Mouse (Mus musculus) effector memory CD4-positive, alpha-beta T cell, adult 5 months (primary cell): ENCODE measurements around the gene Olfr1133. TPM values are rescaled to one million over a fixed set of nuclear protein-coding genes. Genes with fewer than 3 reads are reported as not detected.

ENCODE experiments used
- polyA plus RNA-seq: library from polyadenylated mRNA; unstranded; fragments of 100-300 nt; shearing (Covaris generic); gene quantifications from one replicate; pipeline ENCODE4 v1.2.1, GENCODE M21; 2017

The Olfr1133 gene
- not detected for polyA plus RNA-seq

GRCm38 (mm10) chr2:87647274-87647673 lies at the start of gene Olfr1133:
Gene Olfr1133 (minus strand): TSS chr2:87647374.

GRCm38 (mm10) chr2:87693847-87694246 lies 46.7 kb upstream of the Olfr1133 start, which contains the start of gene Olfr1136:
Gene Olfr1136 (minus strand): TSS chr2:87693947.

GRCm38 (mm10) chr2:87673564-87673963 lies 26.4 kb upstream of the Olfr1133 start, which contains the start of gene Olfr1135:
Gene Olfr1135 (minus strand): TSS chr2:87673664.

GRCm38 (mm10) chr2:87658360-87658759 lies 11.2 kb upstream of the Olfr1133 start, which contains the start of gene Olfr1134:
Gene Olfr1134 (minus strand): TSS chr2:87658460.

GRCm38 (mm10) chr2:87637435-87637834 lies 9.7 kb downstream of the Olfr1133 start, which contains the start of gene Olfr1132:
Gene Olfr1132 (minus strand): TSS chr2:87637535.

GRCm38 (mm10) chr2:87626804-87627203 lies 20.4 kb downstream of the Olfr1133 start, which contains the start of gene Olfr1131:
Gene Olfr1131 (plus strand): TSS chr2:87627104.

GRCm38 (mm10) chr2:87605912-87606311 lies 41.3 kb downstream of the Olfr1133 start, which contains the start of gene Olfr1130:
Gene Olfr1130 (plus strand): TSS chr2:87606212.

Other genes starting within 250 kb of the Olfr1133 start
- not detected for gene Olfr1123, start 230.7 kb downstream of the Olfr1133 start, polyA plus RNA-seq
- gene Olfr1124, start 217.1 kb downstream of the Olfr1133 start, polyA plus RNA-seq = 0.35 TPM
- not detected for gene Olfr1126, start 193.4 kb downstream of the Olfr1133 start, polyA plus RNA-seq
- gene Pramel7, start 150.3 kb downstream of the Olfr1133 start, polyA plus RNA-seq = not detected
- not detected for gene Pramel6, start 140.8 kb downstream of the Olfr1133 start, polyA plus RNA-seq
- not detected for gene Olfr153, start 115.6 kb downstream of the Olfr1133 start, polyA plus RNA-seq
- gene Olfr1128, start 101.8 kb downstream of the Olfr1133 start, polyA plus RNA-seq = not detected
- not detected for gene Olfr1129, start 73.5 kb downstream of the Olfr1133 start, polyA plus RNA-seq
- gene Olfr1130, start 41.2 kb downstream of the Olfr1133 start, polyA plus RNA-seq = not detected
- not detected for gene Olfr1131, start 20.3 kb downstream of the Olfr1133 start, polyA plus RNA-seq
- gene Olfr1132, start 9.8 kb downstream of the Olfr1133 start, polyA plus RNA-seq = not detected
- gene Olfr1134, start 11.1 kb upstream of the Olfr1133 start, polyA plus RNA-seq = not detected
- not detected for gene Olfr1135, start 26.3 kb upstream of the Olfr1133 start, polyA plus RNA-seq
- not detected for gene Olfr1136, start 46.6 kb upstream of the Olfr1133 start, polyA plus RNA-seq
- gene Olfr1137, start 65.8 kb upstream of the Olfr1133 start, polyA plus RNA-seq = not detected
- not detected for gene Olfr1138, start 92.6 kb upstream of the Olfr1133 start, polyA plus RNA-seq
- not detected for gene Olfr1140, start 96.4 kb upstream of the Olfr1133 start, polyA plus RNA-seq
- gene Olfr1141, start 106.6 kb upstream of the Olfr1133 start, polyA plus RNA-seq = not detected
- not detected for gene Olfr152, start 132.1 kb upstream of the Olfr1133 start, polyA plus RNA-seq
- gene Olfr1143, start 153.2 kb upstream of the Olfr1133 start, polyA plus RNA-seq = not detected
- gene Olfr1145, start 162.4 kb upstream of the Olfr1133 start, polyA plus RNA-seq = not detected
- gene Olfr1148, start 183.2 kb upstream of the Olfr1133 start, polyA plus RNA-seq = not detected
- gene Olfr1150-ps1, start 196.6 kb upstream of the Olfr1133 start, polyA plus RNA-seq = not detected
- gene Olfr1151, start 208.5 kb upstream of the Olfr1133 start, polyA plus RNA-seq = not detected
- gene Olfr1152, start 219.1 kb upstream of the Olfr1133 start, polyA plus RNA-seq = 0.07 TPM
- not detected for gene Olfr1153, start 247.6 kb upstream of the Olfr1133 start, polyA plus RNA-seq